Comparison of ENCODE assay signal across 9 mouse cellular contexts in genomic region chr10:80035148-80035547, GRCm38 (mm10). TPM values are rescaled to one million over a fixed set of nuclear protein-coding genes. Genes with fewer than 3 reads are reported as not detected.
DNase-seq lines count a peak whose midpoint lies in the region; ATAC-seq lines count a peak whose summit lies in the region.
"Had no signal": no experiment of that assay in that cellular context is flagged by ENCODE, and none has a peak within 500 bp of the region (broad histone marks: within the 10 kb centered on the region; RNA-seq: fewer than 3 reads in every experiment).

No protein-coding gene starts in this region.

- H3K27me3 ChIP-seq in hindbrain, embryonic 10.5 days (ENCODE audit: insufficient read depth, poor library complexity, severe bottlenecking) = no peaks in the 10 kb centered on the region
- no peaks in the 10 kb centered on the region for H3K27me3 ChIP-seq in hindbrain, embryonic 16.5 days (replicated peaks; ENCODE audit: control insufficient read depth, insufficient read depth, low read length)
- no peaks in the 10 kb centered on the region for H3K27me3 ChIP-seq in midbrain, embryonic 13.5 days
- H3K27me3 ChIP-seq in midbrain, embryonic 15.5 days (replicated peaks) = no peaks in the 10 kb centered on the region
- no peaks in the 10 kb centered on the region for H3K27me3 ChIP-seq in heart, embryonic 16.5 days (ENCODE audit: control insufficient read depth, insufficient read depth, low read length)
- no peaks in the 10 kb centered on the region for H3K27me3 ChIP-seq in stomach, embryonic 15.5 days (replicated peaks)

- peaks cover 51% of the 10 kb centered on the region for H3K36me3 ChIP-seq in hindbrain, embryonic 10.5 days
- peaks cover 25% of the 10 kb centered on the region for H3K36me3 ChIP-seq in hindbrain, embryonic 16.5 days (ENCODE audit: control insufficient read depth, insufficient read depth, low read length)
- peaks cover 38% of the 10 kb centered on the region for H3K36me3 ChIP-seq in midbrain, embryonic 13.5 days
- H3K36me3 ChIP-seq in midbrain, embryonic 15.5 days (replicated peaks) = peaks cover 28% of the 10 kb centered on the region
- H3K36me3 ChIP-seq in heart, embryonic 16.5 days (ENCODE audit: control insufficient read depth, insufficient read depth) = peaks cover 29% of the 10 kb centered on the region
- peaks cover 30% of the 10 kb centered on the region for H3K36me3 ChIP-seq in stomach, embryonic 15.5 days

- intact Hi-C loops in left cerebral cortex, postnatal 4 days (cut with DNase I) = loop anchor here (5.0 kb wide), 1 partner anchor 43 kb away; no protein-coding TSS in a partner anchor

- H3K9me3 ChIP-seq in hindbrain, embryonic 10.5 days = no peaks in the 10 kb centered on the region
- no peaks in the 10 kb centered on the region for H3K9me3 ChIP-seq in hindbrain, embryonic 16.5 days (ENCODE audit: control insufficient read depth, low read length)
- no peaks in the 10 kb centered on the region for H3K9me3 ChIP-seq in midbrain, embryonic 13.5 days
- H3K9me3 ChIP-seq in midbrain, embryonic 15.5 days = no peaks in the 10 kb centered on the region
- H3K9me3 ChIP-seq in heart, embryonic 16.5 days (replicated peaks; ENCODE audit: control insufficient read depth, low read length) = no peaks in the 10 kb centered on the region
- no peaks in the 10 kb centered on the region for H3K9me3 ChIP-seq in stomach, embryonic 15.5 days

- no peak for ATAC-seq in hindbrain, embryonic 16.5 days
- ATAC-seq in midbrain, embryonic 13.5 days = no peak
- ATAC-seq in midbrain, embryonic 15.5 days (replicated peaks) = no peak
- no peak for ATAC-seq in heart, embryonic 16.5 days (replicated peaks; ENCODE audit: extremely low read depth, insufficient read depth, low FRiP score)
- no peak for ATAC-seq in stomach, embryonic 15.5 days (ENCODE audit: insufficient read depth, low FRiP score, low read depth)
- no peak for ATAC-seq in CD4-positive, CD25-positive, alpha-beta regulatory T cell, adult 4 months

- peaks cover 47% of the 10 kb centered on the region for H3K4me1 ChIP-seq in hindbrain, embryonic 10.5 days (replicated peaks)
- peaks cover 14% of the 10 kb centered on the region for H3K4me1 ChIP-seq in hindbrain, embryonic 16.5 days (ENCODE audit: control insufficient read depth, insufficient read depth, low read depth, low read length)
- peaks cover 22% of the 10 kb centered on the region for H3K4me1 ChIP-seq in midbrain, embryonic 13.5 days (replicated peaks)
- H3K4me1 ChIP-seq in midbrain, embryonic 15.5 days = peaks cover 20% of the 10 kb centered on the region
- peaks cover 29% of the 10 kb centered on the region for H3K4me1 ChIP-seq in heart, embryonic 16.5 days (ENCODE audit: control insufficient read depth, insufficient read depth, low read length)
- peaks cover 34% of the 10 kb centered on the region for H3K4me1 ChIP-seq in stomach, embryonic 15.5 days

- no peak overlapping the region for H3K4me2 ChIP-seq in hindbrain, embryonic 16.5 days (ENCODE audit: low read length)
- H3K4me2 ChIP-seq in midbrain, embryonic 13.5 days (replicated peaks) = no peak overlapping the region
- no peak overlapping the region for H3K4me2 ChIP-seq in midbrain, embryonic 15.5 days
- H3K4me2 ChIP-seq in heart, embryonic 16.5 days (ENCODE audit: low read depth, low read length) = no peak overlapping the region
- H3K4me2 ChIP-seq in stomach, embryonic 15.5 days = no peak overlapping the region
- H3K4me2 ChIP-seq: lung, embryonic 14.5 days had no signal

- H3K27ac ChIP-seq in hindbrain, embryonic 10.5 days = peak overlapping the region; percentile 62
- no peak overlapping the region for H3K27ac ChIP-seq in hindbrain, embryonic 16.5 days (ENCODE audit: low read depth, low read length)
- no peak overlapping the region for H3K27ac ChIP-seq in midbrain, embryonic 13.5 days
- H3K27ac ChIP-seq in midbrain, embryonic 15.5 days = no peak overlapping the region
- peak overlapping the region; percentile 71 for H3K27ac ChIP-seq in heart, embryonic 16.5 days (ENCODE audit: low read length)
- H3K27ac ChIP-seq in stomach, embryonic 15.5 days = peak overlapping the region; percentile 16; the same call in 1 of the 2 replicates

- H3K4me3 ChIP-seq in hindbrain, embryonic 10.5 days = no peak overlapping the region
- no peak overlapping the region for H3K4me3 ChIP-seq in hindbrain, embryonic 16.5 days (ENCODE audit: low read length)
- no peak overlapping the region for H3K4me3 ChIP-seq in midbrain, embryonic 13.5 days (replicated peaks)
- H3K4me3 ChIP-seq in midbrain, embryonic 15.5 days = no peak overlapping the region
- H3K4me3 ChIP-seq in heart, embryonic 16.5 days (ENCODE audit: low read length) = no peak overlapping the region
- H3K4me3 ChIP-seq in stomach, embryonic 15.5 days (replicated peaks) = no peak overlapping the region

- H3K9ac ChIP-seq in hindbrain, embryonic 16.5 days (ENCODE audit: low read depth, low read length) = no peak overlapping the region
- peak overlapping the region; percentile 36 for H3K9ac ChIP-seq in midbrain, embryonic 13.5 days (replicated peaks)
- H3K9ac ChIP-seq in midbrain, embryonic 15.5 days = no peak overlapping the region
- H3K9ac ChIP-seq in heart, embryonic 16.5 days (ENCODE audit: low read length) = 0 out of 2 replicates have a peak overlapping the region, but pooled peaks have one; percentile 21
- H3K9ac ChIP-seq in stomach, embryonic 15.5 days = no peak overlapping the region
- H3K9ac ChIP-seq: lung, embryonic 14.5 days had no signal

- WGBS in hindbrain, embryonic 10.5 days = 83% methylated on average over 8 of the region's 8 CpGs
- WGBS in hindbrain, embryonic 16.5 days = 69% methylated on average over 8 of the region's 8 CpGs
- WGBS in midbrain, embryonic 13.5 days = 83% methylated on average over 8 of the region's 8 CpGs
- WGBS in midbrain, embryonic 15.5 days = 65% methylated on average over 8 of the region's 8 CpGs
- 67% methylated on average over 8 of the region's 8 CpGs for WGBS in heart, embryonic 16.5 days
- 88% methylated on average over 8 of the region's 8 CpGs for WGBS in stomach, embryonic 15.5 days

- DNase-seq in hindbrain, embryonic 10.5 days (ENCODE audit: low spot score) = no peak
- DNase-seq in left cerebral cortex, postnatal 4 days = no peak
- DNase-seq: lung, embryonic 14.5 days had no signal

RNA-seq across cellular contexts. Expression of gene Polr2e, which starts 4.4 kb away (rescaled TPM):
- polyA plus RNA-seq in hindbrain, embryonic 10.5 days (2016; fragmentation: Nextera tagmentation; extraction: Ambion mirVana) = 261 and 268 TPM in 2 replicates
- 141 and 143 TPM in 2 replicates for polyA plus RNA-seq in hindbrain, embryonic 16.5 days (2015; fragmentation: Nextera tagmentation; extraction: Ambion mirVana)
- polyA plus RNA-seq in midbrain, embryonic 13.5 days (2015; fragmentation: Nextera tagmentation; extraction: Ambion mirVana) = 159 and 174 TPM in 2 replicates
- polyA plus RNA-seq in midbrain, embryonic 15.5 days (2015; fragmentation: Nextera tagmentation; extraction: Ambion mirVana) = 132 and 148 TPM in 2 replicates
- 136 and 144 TPM in 2 replicates for polyA plus RNA-seq in heart, embryonic 16.5 days (2015; fragmentation: Nextera tagmentation; extraction: Ambion mirVana)
- polyA plus RNA-seq in stomach, embryonic 15.5 days (2015; fragmentation: Nextera tagmentation; extraction: Ambion mirVana) = 188 and 199 TPM in 2 replicates
- 10 to 100 TPM; 63.9 to 74.2 TPM for total RNA-seq in left cerebral cortex, postnatal 4 days (2021)
- 100 to 1,000 TPM; 194 to 220 TPM for polyA plus RNA-seq in CD4-positive, CD25-positive, alpha-beta regulatory T cell, adult 4 months (2017; shearing (Covaris generic))

RNA-seq across cellular contexts. Expression of gene Gpx4, which starts 11.8 kb away (rescaled TPM):
- polyA plus RNA-seq in hindbrain, embryonic 10.5 days (2016; fragmentation: Nextera tagmentation; extraction: Ambion mirVana) = 681 and 705 TPM in 2 replicates
- polyA plus RNA-seq in hindbrain, embryonic 16.5 days (2015; fragmentation: Nextera tagmentation; extraction: Ambion mirVana) = 601 and 643 TPM in 2 replicates
- 498 and 532 TPM in 2 replicates for polyA plus RNA-seq in midbrain, embryonic 13.5 days (2015; fragmentation: Nextera tagmentation; extraction: Ambion mirVana)
- 522 and 546 TPM in 2 replicates for polyA plus RNA-seq in midbrain, embryonic 15.5 days (2015; fragmentation: Nextera tagmentation; extraction: Ambion mirVana)
- polyA plus RNA-seq in heart, embryonic 16.5 days (2015; fragmentation: Nextera tagmentation; extraction: Ambion mirVana) = 668 and 748 TPM in 2 replicates
- polyA plus RNA-seq in stomach, embryonic 15.5 days (2015; fragmentation: Nextera tagmentation; extraction: Ambion mirVana) = 500 and 567 TPM in 2 replicates
- 100 to 1,000 TPM; 311 to 347 TPM for total RNA-seq in left cerebral cortex, postnatal 4 days (2021)
- 100 to 1,000 TPM; 450 to 480 TPM for polyA plus RNA-seq in CD4-positive, CD25-positive, alpha-beta regulatory T cell, adult 4 months (2017; shearing (Covaris generic))

RNA-seq across cellular contexts. Expression of gene Arhgap45, which starts 18.7 kb away (rescaled TPM):
- 8.4 and 9.0 TPM in 2 replicates for polyA plus RNA-seq in hindbrain, embryonic 10.5 days (2016; fragmentation: Nextera tagmentation; extraction: Ambion mirVana)
- polyA plus RNA-seq in hindbrain, embryonic 16.5 days (2015; fragmentation: Nextera tagmentation; extraction: Ambion mirVana) = 1.7 and 2.2 TPM in 2 replicates
- 1.5 and 1.6 TPM in 2 replicates for polyA plus RNA-seq in midbrain, embryonic 13.5 days (2015; fragmentation: Nextera tagmentation; extraction: Ambion mirVana)
- polyA plus RNA-seq in midbrain, embryonic 15.5 days (2015; fragmentation: Nextera tagmentation; extraction: Ambion mirVana) = 1.9 and 2.2 TPM in 2 replicates
- polyA plus RNA-seq in heart, embryonic 16.5 days (2015; fragmentation: Nextera tagmentation; extraction: Ambion mirVana) = 10.9 and 17.7 TPM in 2 replicates
- 9.1 and 10.0 TPM in 2 replicates for polyA plus RNA-seq in stomach, embryonic 15.5 days (2015; fragmentation: Nextera tagmentation; extraction: Ambion mirVana)
- total RNA-seq in left cerebral cortex, postnatal 4 days (2021) = 1 to 10 TPM; 1.6 to 1.7 TPM
- polyA plus RNA-seq in CD4-positive, CD25-positive, alpha-beta regulatory T cell, adult 4 months (2017; shearing (Covaris generic)) = 100 to 1,000 TPM; 233 to 369 TPM

RNA-seq across cellular contexts. Expression of gene Abca7, which starts 38.9 kb away (rescaled TPM):
- polyA plus RNA-seq in hindbrain, embryonic 10.5 days (2016; fragmentation: Nextera tagmentation; extraction: Ambion mirVana) = 4.4 and 6.0 TPM in 2 replicates
- polyA plus RNA-seq in hindbrain, embryonic 16.5 days (2015; fragmentation: Nextera tagmentation; extraction: Ambion mirVana) = 4.2 and 5.1 TPM in 2 replicates
- 5.4 and 5.8 TPM in 2 replicates for polyA plus RNA-seq in midbrain, embryonic 13.5 days (2015; fragmentation: Nextera tagmentation; extraction: Ambion mirVana)
- polyA plus RNA-seq in midbrain, embryonic 15.5 days (2015; fragmentation: Nextera tagmentation; extraction: Ambion mirVana) = 4.4 and 4.8 TPM in 2 replicates
- polyA plus RNA-seq in heart, embryonic 16.5 days (2015; fragmentation: Nextera tagmentation; extraction: Ambion mirVana) = 3.2 TPM in 2 replicates
- 4.2 and 4.8 TPM in 2 replicates for polyA plus RNA-seq in stomach, embryonic 15.5 days (2015; fragmentation: Nextera tagmentation; extraction: Ambion mirVana)
- 1 to 10 TPM; 7.2 to 8.1 TPM for total RNA-seq in left cerebral cortex, postnatal 4 days (2021)
- 10 to 100 TPM; 11.4 to 16.4 TPM for polyA plus RNA-seq in CD4-positive, CD25-positive, alpha-beta regulatory T cell, adult 4 months (2017; shearing (Covaris generic))

RNA-seq across cellular contexts. Expression of gene Cnn2, which starts 46.8 kb away (rescaled TPM):
- polyA plus RNA-seq in hindbrain, embryonic 10.5 days (2016; fragmentation: Nextera tagmentation; extraction: Ambion mirVana) = 201 and 223 TPM in 2 replicates
- 30.5 and 38.9 TPM in 2 replicates for polyA plus RNA-seq in hindbrain, embryonic 16.5 days (2015; fragmentation: Nextera tagmentation; extraction: Ambion mirVana)
- 29.5 and 37.1 TPM in 2 replicates for polyA plus RNA-seq in midbrain, embryonic 13.5 days (2015; fragmentation: Nextera tagmentation; extraction: Ambion mirVana)
- 28.6 and 34.4 TPM in 2 replicates for polyA plus RNA-seq in midbrain, embryonic 15.5 days (2015; fragmentation: Nextera tagmentation; extraction: Ambion mirVana)
- polyA plus RNA-seq in heart, embryonic 16.5 days (2015; fragmentation: Nextera tagmentation; extraction: Ambion mirVana) = 218 and 255 TPM in 2 replicates
- 274 and 279 TPM in 2 replicates for polyA plus RNA-seq in stomach, embryonic 15.5 days (2015; fragmentation: Nextera tagmentation; extraction: Ambion mirVana)
- 10 to 100 TPM; 12.4 to 17.2 TPM for total RNA-seq in left cerebral cortex, postnatal 4 days (2021)
- 100 to 1,000 TPM; 904 to 969 TPM for polyA plus RNA-seq in CD4-positive, CD25-positive, alpha-beta regulatory T cell, adult 4 months (2017; shearing (Covaris generic))

Comparison
In these comparisons a context has a peak if more than half of its experiments do, and no peak if none do; other contexts are left out.
1. H3K27ac ChIP-seq: peak in hindbrain, embryonic 10.5 days (single experiment), heart, embryonic 16.5 days (single experiment) and stomach, embryonic 15.5 days (single experiment); none in hindbrain, embryonic 16.5 days (single experiment), midbrain, embryonic 13.5 days (single experiment) and midbrain, embryonic 15.5 days (single experiment).
2. H3K9ac ChIP-seq: peak in midbrain, embryonic 13.5 days (single experiment) and heart, embryonic 16.5 days (single experiment); none in hindbrain, embryonic 16.5 days (single experiment), midbrain, embryonic 15.5 days (single experiment) and stomach, embryonic 15.5 days (single experiment).
3. RNA of gene Arhgap45, which starts 18.7 kb away (polyA plus RNA-seq): 233 to 369 TPM in CD4-positive, CD25-positive, alpha-beta regulatory T cell, adult 4 months; 10.9 to 17.7 TPM in heart, embryonic 16.5 days, 9.1 to 10.0 TPM in stomach, embryonic 15.5 days, 8.4 to 9.0 TPM in hindbrain, embryonic 10.5 days, 1.9 to 2.2 TPM in midbrain, embryonic 15.5 days, 1.7 to 2.2 TPM in hindbrain, embryonic 16.5 days and 1.5 to 1.6 TPM in midbrain, embryonic 13.5 days; every median in the first group is over 10 times any median in the second.